Mouse (Mus musculus) CH12.LX (cell line): ENCODE measurements around the gene Rgs3. TPM values are rescaled to one million over a fixed set of nuclear protein-coding genes. Genes with fewer than 3 reads are reported as not detected.

Source experiments
- DNase-seq: peaks from one replicate; pipeline ENCODE4 v3.0.0-alpha.2; 2013; ENCODE audit errors: extremely low read depth
- H3K27ac ChIP-seq: 2 replicates; pipeline ENCODE4 v1.5.1; 2012; ENCODE audit warnings: low read depth, mild to moderate bottlenecking, control low read depth, moderate library complexity; ENCODE audit not compliant: insufficient read depth
- H3K27me3 ChIP-seq: replicated peaks from 2 replicates; pipeline ENCODE3; 2012; ENCODE audit warnings: inconsistent platforms
- H3K36me3 ChIP-seq, 2 experiments: replicated peaks in 1 of 2; 2 replicates each; pipeline versions ENCODE3 to v1.6.1; 2012; ENCODE audit warnings: inconsistent platforms in 1 of 2, low read length in 1 of 2, mild to moderate bottlenecking in 1 of 2, mixed read lengths in 1 of 2, moderate library complexity in 1 of 2; ENCODE audit not compliant: control insufficient read depth in 1 of 2, insufficient read depth in 1 of 2
- H3K4me1 ChIP-seq, 2 experiments: 2 replicates each; pipeline ENCODE4 v1.6.1; 2012; ENCODE audit warnings: inconsistent platforms in 1 of 2, moderate library complexity in 1 of 2; ENCODE audit not compliant: insufficient read depth in 2 of 2, control insufficient read depth in 1 of 2
- H3K4me2 ChIP-seq: 2 replicates; pipeline ENCODE4 v1.6.1; 2012; ENCODE audit warnings: low read depth, mild to moderate bottlenecking, control low read depth; ENCODE audit not compliant: poor library complexity, insufficient read depth, severe bottlenecking
- H3K4me3 ChIP-seq, 3 experiments: fragments of 150-350 bp in 1 of 3; sonication (generic) in 1 of 3; replicated peaks in 1 of 3; 2 replicates each; pipeline versions ENCODE3 to v1.5.1; 2011 to 2012; ENCODE audit warnings: low read depth in 2 of 3, low read length in 2 of 3, mild to moderate bottlenecking in 2 of 3, moderate library complexity in 2 of 3, control low read depth in 1 of 3, improper control_type of control experiment in 1 of 3, inconsistent platforms in 1 of 3, mixed read lengths in 1 of 3; ENCODE audit not compliant: poor library complexity in 1 of 3
- H3K79me2 ChIP-seq: replicated peaks from 2 replicates; pipeline ENCODE4 v1.6.1; 2012; ENCODE audit warnings: mild to moderate bottlenecking, moderate library complexity; ENCODE audit not compliant: control insufficient read depth, poor library complexity, insufficient read depth, severe bottlenecking; ENCODE audit errors: extremely low read depth
- H3K9ac ChIP-seq: 2 replicates; pipeline ENCODE4 v1.6.1; 2012; ENCODE audit warnings: low read depth, mild to moderate bottlenecking, control low read depth, moderate library complexity; ENCODE audit not compliant: insufficient read depth
- H3K9me3 ChIP-seq: replicated peaks from 2 replicates; pipeline ENCODE3; 2012; ENCODE audit warnings: low read length, inconsistent platforms, mixed read lengths
- BHLHE40 ChIP-seq: IDR thresholded peaks from 2 replicates; pipeline ENCODE4 v1.6.1; 2011; ENCODE audit warnings: mild to moderate bottlenecking, low read depth, low read length, improper control_type of control experiment
- CHD1 ChIP-seq: IDR thresholded peaks from 2 replicates; pipeline ENCODE4 v1.6.1; 2012; ENCODE audit warnings: low read depth, low read length, improper control_type of control experiment, inconsistent platforms
- CHD2 ChIP-seq: IDR thresholded peaks from 2 replicates; pipeline ENCODE4 v1.6.1; 2011; ENCODE audit warnings: low read length, improper control_type of control experiment
- CTCF ChIP-seq, 2 experiments: IDR thresholded peaks in 1 of 2; conservative IDR thresholded peaks in 1 of 2; 2 replicates each; pipeline ENCODE4 v1.5.1; 2011 to 2012; ENCODE audit warnings: low read depth in 2 of 2, low read length in 2 of 2, improper control_type of control experiment in 1 of 2, inconsistent platforms in 1 of 2, mild to moderate bottlenecking in 1 of 2, moderate library complexity in 1 of 2
- ELF1 ChIP-seq: IDR thresholded peaks from 2 replicates; pipeline ENCODE4 v1.6.1; 2014; ENCODE audit warnings: low read depth, mild to moderate bottlenecking, inconsistent platforms, low read length, improper control_type of control experiment
- EP300 ChIP-seq: IDR thresholded peaks from 2 replicates; pipeline ENCODE4 v1.6.1; 2011; ENCODE audit warnings: low read length, improper control_type of control experiment
- ETS1 ChIP-seq: conservative IDR thresholded peaks from 2 replicates; pipeline ENCODE4 v1.6.1; 2012; ENCODE audit warnings: low read depth, mild to moderate bottlenecking, inconsistent platforms, low read length, improper control_type of control experiment, moderate library complexity
- HCFC1 ChIP-seq: IDR thresholded peaks from 2 replicates; pipeline ENCODE4 v1.6.1; 2012; ENCODE audit warnings: low read depth, mild to moderate bottlenecking, inconsistent platforms, low read length, improper control_type of control experiment
- IRF4 ChIP-seq: IDR thresholded peaks from 2 replicates; pipeline ENCODE4 v1.6.1; 2014; ENCODE audit warnings: low read depth, mild to moderate bottlenecking, inconsistent platforms, low read length, improper control_type of control experiment
- JUN ChIP-seq: IDR thresholded peaks from 2 replicates; pipeline ENCODE4 v1.6.1; 2011; ENCODE audit warnings: low read depth, mild to moderate bottlenecking, low read length, improper control_type of control experiment, moderate library complexity; ENCODE audit not compliant: insufficient read depth
- JUND ChIP-seq: conservative IDR thresholded peaks from 2 replicates; pipeline ENCODE4 v1.6.1; 2011; ENCODE audit warnings: low read depth, low read length, improper control_type of control experiment
- KAT2A ChIP-seq: IDR thresholded peaks from 2 replicates; pipeline ENCODE4 v1.6.1; 2012; ENCODE audit warnings: low read length, improper control_type of control experiment, inconsistent platforms; ENCODE audit not compliant: insufficient replicate concordance
- MAFK ChIP-seq: IDR thresholded peaks from 2 replicates; pipeline ENCODE4 v1.6.1; 2011; ENCODE audit warnings: low read length, improper control_type of control experiment; ENCODE audit not compliant: insufficient replicate concordance
- MAX ChIP-seq: IDR thresholded peaks from 2 replicates; pipeline ENCODE4 v1.6.1; 2011; ENCODE audit warnings: low read length, improper control_type of control experiment
- MAZ ChIP-seq: IDR thresholded peaks from 2 replicates; pipeline ENCODE4 v1.6.1; 2012; ENCODE audit warnings: low read depth, mild to moderate bottlenecking, inconsistent platforms, low read length, improper control_type of control experiment, moderate library complexity
- MEF2A ChIP-seq: IDR thresholded peaks from 2 replicates; pipeline ENCODE4 v1.6.1; 2014; ENCODE audit warnings: low read depth, mild to moderate bottlenecking, inconsistent platforms, low read length, improper control_type of control experiment, borderline replicate concordance
- MXI1 ChIP-seq: IDR thresholded peaks from 2 replicates; pipeline ENCODE4 v1.6.1; 2011; ENCODE audit warnings: mild to moderate bottlenecking, low read depth, low read length, improper control_type of control experiment
- MYC ChIP-seq: IDR thresholded peaks from 2 replicates; pipeline ENCODE4 v1.6.1; 2011; ENCODE audit warnings: low read depth, mild to moderate bottlenecking, improper control_type of control experiment, low read length
- NELFE ChIP-seq: IDR thresholded peaks from 2 replicates; pipeline ENCODE4 v1.6.1; 2011; ENCODE audit warnings: low read depth, low read length, improper control_type of control experiment
- PAX5 ChIP-seq: IDR thresholded peaks from 2 replicates; pipeline ENCODE4 v1.6.1; 2012; ENCODE audit warnings: low read length, inconsistent platforms, mixed read lengths
- POLR2A ChIP-seq: IDR thresholded peaks from 2 replicates; pipeline ENCODE4 v1.6.1; 2011; ENCODE audit warnings: low read depth, mild to moderate bottlenecking, improper control_type of control experiment, low read length
- POLR2AphosphoS2 ChIP-seq: IDR thresholded peaks from 2 replicates; pipeline ENCODE4 v1.6.1; 2011; ENCODE audit warnings: low read depth, low read length, improper control_type of control experiment
- RAD21 ChIP-seq: IDR thresholded peaks from 2 replicates; pipeline ENCODE4 v1.6.1; 2011; ENCODE audit warnings: low read depth, mild to moderate bottlenecking, low read length, improper control_type of control experiment, moderate library complexity
- RCOR1 ChIP-seq: conservative IDR thresholded peaks from 2 replicates; pipeline ENCODE4 v1.6.1; 2012; ENCODE audit warnings: low read depth, mild to moderate bottlenecking, inconsistent platforms, low read length, improper control_type of control experiment
- SIN3A ChIP-seq: IDR thresholded peaks from 2 replicates; pipeline ENCODE4 v1.6.1; 2012; ENCODE audit warnings: low read length, improper control_type of control experiment, inconsistent platforms
- SMC3 ChIP-seq: IDR thresholded peaks from 2 replicates; pipeline ENCODE4 v1.6.1; 2011; ENCODE audit warnings: low read depth, low read length, improper control_type of control experiment
- TBP ChIP-seq: conservative IDR thresholded peaks from 2 replicates; pipeline ENCODE4 v1.6.1; 2011; ENCODE audit warnings: low read depth, low read length, improper control_type of control experiment
- TCF12 ChIP-seq: IDR thresholded peaks from 2 replicates; pipeline ENCODE4 v1.6.1; 2014; ENCODE audit warnings: low read depth, mild to moderate bottlenecking, inconsistent platforms, low read length, improper control_type of control experiment
- UBTF ChIP-seq: IDR thresholded peaks from 2 replicates; pipeline ENCODE4 v1.6.1; 2012; ENCODE audit warnings: low read depth, mild to moderate bottlenecking, inconsistent platforms, low read length, improper control_type of control experiment, moderate library complexity
- USF1 ChIP-seq: IDR thresholded peaks from 2 replicates; pipeline ENCODE4 v1.6.1; 2014; ENCODE audit warnings: low read depth, mild to moderate bottlenecking, inconsistent platforms, low read length, improper control_type of control experiment
- USF2 ChIP-seq: conservative IDR thresholded peaks from 2 replicates; pipeline ENCODE4 v1.6.1; 2011; ENCODE audit warnings: low read depth, low read length, improper control_type of control experiment
- ZC3H11A ChIP-seq: IDR thresholded peaks from 2 replicates; pipeline ENCODE4 v1.6.1; 2012; ENCODE audit warnings: low read depth, mild to moderate bottlenecking, inconsistent platforms, low read length, improper control_type of control experiment
- ZMIZ1 ChIP-seq: IDR thresholded peaks from 2 replicates; pipeline ENCODE4 v1.6.1; 2012; ENCODE audit warnings: low read depth, mild to moderate bottlenecking, inconsistent platforms, low read length, improper control_type of control experiment
- ZNF384 ChIP-seq: IDR thresholded peaks from 2 replicates; pipeline ENCODE4 v1.6.1; 2012; ENCODE audit warnings: low read depth, low read length, improper control_type of control experiment, inconsistent platforms
- dilution Hi-C: fragments of 300-500 bp; cut with MboI; formaldehyde crosslinking; loops from 2 replicates; pipeline ENCODE4 v1.14.3; 2020; ENCODE audit warnings: low sequenced_read_pairs; ENCODE audit not compliant: extremely low pct_unique_long_range_greater_than_20kb, extremely low pct_ligation_motif_present
- in situ Hi-C: fragments of 300-500 bp; cut with MboI; formaldehyde crosslinking; loops from 3 replicates; pipeline ENCODE4 v1.14.3; 2019; ENCODE audit warnings: low sequenced_read_pairs, low pct_ligation_motif_present, low pct_unique_long_range_greater_than_20kb, mixed read lengths
- polyA plus RNA-seq: library from polyadenylated mRNA; unstranded; fragments of >175 nt; gene quantifications from 2 replicates; pipeline ENCODE4 v1.2.1, GENCODE M21; 2012; ENCODE audit warnings: low read depth; ENCODE audit not compliant: insufficient read length
- total RNA-seq, 2 experiments: library from RNA; depleted of rRNA; stranded (reverse); fragments of 300-350 nt in 1 of 2; fragments of >200 nt in 1 of 2; gene quantifications; 2 replicates each; pipeline ENCODE4 v1.2.3; 2012 to 2014

Gene Rgs3
- total and polyA plus RNA-seq, 3 experiments: 3.3 to 6.0 (median 3.5) TPM

DNA sequence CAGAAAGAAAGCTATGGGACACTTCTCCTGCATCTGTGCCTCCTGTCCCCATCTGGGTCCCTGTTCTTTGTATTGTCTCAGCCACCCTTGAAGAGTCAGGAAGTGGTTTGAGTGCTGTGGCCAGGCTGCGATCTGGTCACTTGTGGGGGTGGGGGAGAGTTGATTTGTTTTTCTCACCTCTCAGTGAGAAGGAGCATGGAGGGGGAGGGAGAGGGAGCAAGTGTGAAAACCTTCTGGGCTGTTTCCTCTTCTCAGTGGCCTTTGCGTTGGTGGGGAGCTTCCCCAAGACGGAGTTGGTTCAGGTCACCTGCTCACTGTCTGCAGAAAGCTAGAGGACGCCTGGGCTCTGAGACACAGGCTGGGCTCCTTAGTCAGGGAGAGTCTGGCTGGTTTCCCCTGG lies 70.3 kb downstream of the Rgs3 start:
- DNase-seq: peak; percentile 80
- dilution Hi-C loops (no loop called here), in situ Hi-C loops (loop anchor here (5.0 kb wide), 1 partner anchor 47 kb away; no protein-coding TSS in a partner anchor)
- Histone ChIP-seq H3K9me3 (no peaks in the 10 kb centered on the region), H3K9ac (no peak overlapping the region), H3K79me2 (no peaks in the 10 kb centered on the region), H3K4me1 (peaks cover 22 to 41% of the 10 kb centered on the region in 2 experiments), H3K27ac (peak overlapping the region; percentile 74), H3K27me3 (no peaks in the 10 kb centered on the region), H3K36me3 (no peaks in the 10 kb centered on the region), H3K4me2 (peak overlapping the region; percentile 49), H3K4me3 (no peak overlapping the region)
- TF ChIP-seq HCFC1 (peak; percentile 55), ZNF384 (no peak), RCOR1 (peak; percentile 88), PAX5 (no peak), TBP (0 out of 2 replicates have a peak, but pooled peaks have one; percentile 29), TCF12 (peak; percentile 90), IRF4 (peak; percentile 79), ELF1 (peak; percentile 78), KAT2A (no peak), CHD1 (no peak), ETS1 (peak; percentile 72), MEF2A (peak; percentile 62; the same call in 1 of the 2 replicates), POLR2A (0 out of 2 replicates have a peak, but pooled peaks have one; percentile 9), MYC (peak; percentile 65), CTCF (conservative IDR thresholded peaks at IDR 0.05 in 1 of 2, IDR thresholded peaks at IDR 0.05 in 1 of 2; ENCODE audit: low read depth in 2 of 2, low read length in 2 of 2) (no peak), MAZ (peak; percentile 90), SIN3A (0 out of 2 replicates have a peak, but pooled peaks have one; percentile 35), USF2 (no peak), JUND (0 out of 2 replicates have a peak, but pooled peaks have one; percentile 7), ZC3H11A (no peak), UBTF (0 out of 2 replicates have a peak, but pooled peaks have one; percentile 45), POLR2AphosphoS2 (no peak), EP300 (peak; percentile 82), MAX (peak; percentile 69; the same call in 1 of the 2 replicates), NELFE (0 out of 2 replicates have a peak, but pooled peaks have one; percentile 26), BHLHE40 (peak; percentile 83), SMC3 (no peak), MAFK (peak; percentile 67), RAD21 (no peak; the same call in none of the 2 replicates), JUN (no peak), MXI1 (peak; percentile 39; the same call in 1 of the 2 replicates), ZMIZ1 (no peak), USF1 (no peak), CHD2 (peak; percentile 95)
